Comparison of ENCODE assay signal across 8 mouse cellular contexts in the genomic region with DNA sequence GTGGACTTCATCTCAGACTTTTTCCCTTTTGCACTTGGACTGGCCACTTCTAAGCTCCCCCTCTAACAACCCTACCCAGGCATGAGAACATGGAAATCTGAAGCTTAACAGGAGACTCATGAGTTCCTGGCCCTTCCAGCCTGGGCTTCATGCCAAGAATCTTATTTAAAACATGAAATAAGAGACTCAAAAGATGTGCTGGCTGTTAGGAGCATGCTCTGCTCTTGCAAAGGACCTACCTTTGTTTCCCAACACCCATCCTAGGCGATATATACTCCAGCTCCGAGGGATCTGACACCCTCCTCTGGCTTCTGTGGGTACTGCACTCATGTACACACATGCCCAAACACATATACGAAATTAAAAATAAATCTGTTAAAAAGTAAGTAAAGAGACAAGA.
DNase-seq lines count a peak whose midpoint lies in the region; ATAC-seq and TF ChIP-seq lines count a peak whose summit lies in the region.

No protein-coding gene starts in this region.

- H3K4me1 ChIP-seq in cerebellum, adult 2 months (ENCODE audit: control insufficient read depth, insufficient read depth, low read length), result no peaks in the 10 kb centered on the region
- no peaks in the 10 kb centered on the region for H3K4me1 ChIP-seq in liver, embryonic 12.5 days
- no peaks in the 10 kb centered on the region for H3K4me1 ChIP-seq in neural tube, embryonic 12.5 days

- no peak overlapping the region for H3K4me2 ChIP-seq in liver, embryonic 12.5 days
- no peak overlapping the region for H3K4me2 ChIP-seq in neural tube, embryonic 12.5 days (replicated peaks)

- TF ChIP-seq CTCF in cerebellum, adult 2 months (IDR thresholded peaks at IDR 0.05; ENCODE audit: borderline replicate concordance, insufficient read depth, low read depth, low read length), result peak; percentile 14; the same call in 1 of the 2 replicates

- WGBS in cerebellum, adult 2 months, result 64% methylated on average over 3 of the region's 3 CpGs
- 41% methylated on average over 3 of the region's 3 CpGs for WGBS in liver, embryonic 12.5 days (ENCODE audit: insufficient replicate concordance)
- WGBS in neural tube, embryonic 12.5 days, result 56% methylated on average over 3 of the region's 3 CpGs

- no peak overlapping the region for H3K9ac ChIP-seq in liver, embryonic 12.5 days
- H3K9ac ChIP-seq in neural tube, embryonic 12.5 days, result no peak overlapping the region

- no peak for DNase-seq in cerebellum, adult 2 months
- no peak for DNase-seq in cerebellum, postnatal 36 days
- DNase-seq in liver, result peak; percentile 5
- peak; percentile 17 for DNase-seq in fibroblast of lung, adult 2 months (ENCODE audit: low read depth)
- DNase-seq in adrenal gland, postnatal 4 days (ENCODE audit: low spot score in 2 of 2), result no peak
- no peak for DNase-seq in urinary bladder, postnatal 10 days (ENCODE audit: low spot score)

- no peak overlapping the region for H3K4me3 ChIP-seq in cerebellum, adult 2 months (replicated peaks; ENCODE audit: insufficient read depth, low read depth, low read length)
- H3K4me3 ChIP-seq in liver, embryonic 12.5 days, result no peak overlapping the region
- H3K4me3 ChIP-seq in neural tube, embryonic 12.5 days, result no peak overlapping the region

- H3K36me3 ChIP-seq in liver, embryonic 12.5 days, result no peaks in the 10 kb centered on the region
- no peaks in the 10 kb centered on the region for H3K36me3 ChIP-seq in neural tube, embryonic 12.5 days

- no peaks in the 10 kb centered on the region for H3K9me3 ChIP-seq in liver, embryonic 12.5 days (replicated peaks)
- H3K9me3 ChIP-seq in neural tube, embryonic 12.5 days, result no peaks in the 10 kb centered on the region

- no peak for ATAC-seq in liver, embryonic 12.5 days
- ATAC-seq in neural tube, embryonic 12.5 days (ENCODE audit: low FRiP score, low read depth), result 0 out of 2 replicates have a peak, but pooled peaks have one; percentile 29

- H3K27me3 ChIP-seq in cerebellum, adult 2 months (ENCODE audit: control insufficient read depth, insufficient read depth, low read length), result no peaks in the 10 kb centered on the region
- H3K27me3 ChIP-seq in liver, embryonic 12.5 days (replicated peaks), result no peaks in the 10 kb centered on the region
- H3K27me3 ChIP-seq in neural tube, embryonic 12.5 days (replicated peaks), result no peaks in the 10 kb centered on the region

- no peak overlapping the region for H3K27ac ChIP-seq in cerebellum, adult 2 months (ENCODE audit: insufficient read depth, low read length)
- H3K27ac ChIP-seq in liver, embryonic 12.5 days, result no peak overlapping the region
- no peak overlapping the region for H3K27ac ChIP-seq in neural tube, embryonic 12.5 days

- no peak for TF ChIP-seq POLR2A in cerebellum, adult 2 months (IDR thresholded peaks at IDR 0.05; ENCODE audit: borderline replicate concordance, insufficient read depth, low read length)

Comparison
In these comparisons a context has a peak if more than half of its experiments do, and no peak if none do; other contexts are left out.
1. DNase-seq: peak in liver (single experiment) and fibroblast of lung, adult 2 months (single experiment); none in cerebellum, adult 2 months (0 of 2), cerebellum, postnatal 36 days (0 of 2), adrenal gland, postnatal 4 days (0 of 2) and urinary bladder, postnatal 10 days (single experiment).